ENCODE assay signal across 11 mouse cellular contexts in genomic region chr9:64116876-64117275, GRCm38 (mm10). TPM values are rescaled to one million over a fixed set of nuclear protein-coding genes. Genes with fewer than 3 reads are reported as not detected.
DNase-seq lines count a peak whose midpoint lies in the region; ATAC-seq and TF ChIP-seq lines count a peak whose summit lies in the region.
"Had no signal": no experiment of that assay in that cellular context is flagged by ENCODE, and none has a peak within 500 bp of the region (broad histone marks: within the 10 kb centered on the region; RNA-seq: fewer than 3 reads in every experiment).

Lctl (plus strand) TSS chr9:64117147.

- no peaks in the 10 kb centered on the region for H3K36me3 ChIP-seq in heart, postnatal 0 days (replicated peaks; ENCODE audit: control insufficient read depth, insufficient read depth, low read length)
- H3K36me3 ChIP-seq in heart, embryonic 12.5 days = no peaks in the 10 kb centered on the region
- no peaks in the 10 kb centered on the region for H3K36me3 ChIP-seq in embryonic facial prominence, embryonic 10.5 days (replicated peaks)
- H3K36me3 ChIP-seq: hindbrain, embryonic 10.5 days; liver, embryonic 13.5 days had no signal

- TF ChIP-seq EP300 in heart, postnatal 0 days (IDR thresholded peaks at IDR 0.05; ENCODE audit: low read depth) = no peak

- peaks cover 22% of the 10 kb centered on the region for H3K4me1 ChIP-seq in heart, postnatal 0 days (ENCODE audit: control insufficient read depth, insufficient read depth)
- H3K4me1 ChIP-seq in heart, embryonic 12.5 days (replicated peaks) = peaks cover 41% of the 10 kb centered on the region
- peaks cover 15% of the 10 kb centered on the region for H3K4me1 ChIP-seq in embryonic facial prominence, embryonic 10.5 days

- no peaks in the 10 kb centered on the region for H3K27me3 ChIP-seq in heart, postnatal 0 days (ENCODE audit: control insufficient read depth, insufficient read depth, low read length)
- no peaks in the 10 kb centered on the region for H3K27me3 ChIP-seq in heart, embryonic 12.5 days (replicated peaks)
- no peaks in the 10 kb centered on the region for H3K27me3 ChIP-seq in embryonic facial prominence, embryonic 10.5 days (replicated peaks; ENCODE audit: low read depth, poor library complexity, severe bottlenecking)
- H3K27me3 ChIP-seq: liver, embryonic 13.5 days had no signal

- H3K4me2 ChIP-seq in heart, postnatal 0 days (ENCODE audit: low read depth, low read length) = no peak within 1 kb of the TSS
- H3K4me2 ChIP-seq in heart, embryonic 12.5 days = no peak within 1 kb of the TSS
- H3K4me2 ChIP-seq: liver, embryonic 13.5 days had no signal

- no peaks in the 10 kb centered on the region for H3K9me3 ChIP-seq in heart, postnatal 0 days (replicated peaks; ENCODE audit: control insufficient read depth, low read length)
- no peaks in the 10 kb centered on the region for H3K9me3 ChIP-seq in heart, embryonic 12.5 days (replicated peaks)
- H3K9me3 ChIP-seq in embryonic facial prominence, embryonic 10.5 days = no peaks in the 10 kb centered on the region
- H3K9me3 ChIP-seq: hindbrain, embryonic 10.5 days; liver, embryonic 13.5 days had no signal

- DNase-seq in heart, postnatal 0 days (ENCODE audit: low spot score) = no peak
- DNase-seq in 3134 (ENCODE audit: extremely low read depth, insufficient read length, low spot score) = peak; percentile 82
- peak; percentile 79 for DNase-seq in Muller cell, postnatal 12 days (ENCODE audit: inconsistent ontology term)
- DNase-seq in heart, postnatal 4 days = peak; percentile 70
- DNase-seq in right cerebral cortex, postnatal 36 days (ENCODE audit: low spot score in 2 of 2) = no peak
- DNase-seq in embryonic facial prominence, embryonic 10.5 days (ENCODE audit: low spot score) = no peak
- DNase-seq: liver, embryonic 13.5 days had no signal

- no peak for TF ChIP-seq CTCF in heart, postnatal 0 days (IDR thresholded peaks at IDR 0.05; ENCODE audit: low read depth)

- H3K9ac ChIP-seq in heart, postnatal 0 days (replicated peaks; ENCODE audit: low read depth, low read length) = no peak within 1 kb of the TSS
- no peak within 1 kb of the TSS for H3K9ac ChIP-seq in heart, embryonic 12.5 days
- H3K9ac ChIP-seq: liver, embryonic 13.5 days had no signal

- WGBS in heart, postnatal 0 days = 25% methylated on average over 3 of the region's 3 CpGs
- 62% methylated on average over 3 of the region's 3 CpGs for WGBS in heart, embryonic 12.5 days
- WGBS in embryonic facial prominence, embryonic 10.5 days = 77% methylated on average over 3 of the region's 3 CpGs

- no peak within 1 kb of the TSS for H3K4me3 ChIP-seq in heart, postnatal 0 days (ENCODE audit: low read depth, low read length)
- H3K4me3 ChIP-seq in heart, embryonic 12.5 days = no peak within 1 kb of the TSS
- H3K4me3 ChIP-seq in embryonic facial prominence, embryonic 10.5 days = no peak within 1 kb of the TSS
- H3K4me3 ChIP-seq: hindbrain, embryonic 10.5 days; liver, embryonic 13.5 days had no signal

- peak; percentile 40; the same call in 1 of the 2 replicates for ATAC-seq in heart, postnatal 0 days (ENCODE audit: insufficient read depth, low read depth)
- no peak for ATAC-seq in heart, embryonic 12.5 days (ENCODE audit: insufficient number of reproducible peaks, low FRiP score)

- peak within 1 kb of the TSS; percentile 9; the same call in 1 of the 2 replicates for H3K27ac ChIP-seq in heart, postnatal 0 days (ENCODE audit: low read depth)
- H3K27ac ChIP-seq in heart, embryonic 12.5 days (ENCODE audit: poor library complexity, severe bottlenecking) = no peak within 1 kb of the TSS
- no peak within 1 kb of the TSS for H3K27ac ChIP-seq in embryonic facial prominence, embryonic 10.5 days (replicated peaks)
- H3K27ac ChIP-seq: hindbrain, embryonic 10.5 days; liver, embryonic 13.5 days; stomach, postnatal 0 days had no signal

RNA-seq across cellular contexts. Expression of gene Lctl, which starts in this region (rescaled TPM):
- total RNA-seq in heart, postnatal 0 days (2014; rRNA removed; ENCODE audit: low replicate concordance) = not detected in 2 replicates
- polyA plus RNA-seq in heart, postnatal 0 days (2015; fragmentation: Nextera tagmentation; extraction: Ambion mirVana) = 0.21 TPM in 1 of 2 replicates, not detected in the other
- polyA plus RNA-seq in heart, embryonic 12.5 days (2016; fragmentation: Nextera tagmentation; extraction: Ambion mirVana) = 0.14 TPM in 1 of 2 replicates, not detected in the other
- total RNA-seq in heart, postnatal 4 days (2021) = under 1 TPM; 0.67 to 0.68 TPM
- polyA plus RNA-seq in embryonic facial prominence, embryonic 10.5 days (2016; fragmentation: Nextera tagmentation; extraction: Ambion mirVana) = 0.11 TPM in 1 of 2 replicates, not detected in the other
- total RNA-seq: left cerebral cortex, postnatal 10 days had no signal
- polyA plus RNA-seq: hindbrain, embryonic 10.5 days; liver, embryonic 13.5 days had no signal

Comparison
In these comparisons a context has a peak if more than half of its experiments do, and no peak if none do; other contexts are left out.
1. Peak in ATAC-seq and H3K27ac ChIP-seq in heart, postnatal 0 days; RNA of the gene not detected or under 1 TPM.
2. Peak in DNase-seq in heart, postnatal 4 days; RNA of the gene not detected or under 1 TPM.
3. DNase-seq: peak in 3134 (single experiment) and Muller cell, postnatal 12 days (single experiment); none in heart, postnatal 0 days (single experiment), right cerebral cortex, postnatal 36 days (0 of 2) and embryonic facial prominence, embryonic 10.5 days (single experiment).